Mouse (Mus musculus) MN1 (cell line): ENCODE results near the gene Kdm4d.
"Not testable (repeated sequence)": the region's sequence is repeated elsewhere in the genome, so short reads cannot be mapped to it uniquely, and the experiment has no call there.

Experiments used
- DNase-seq: peaks from one replicate; pipeline ENCODE4 v3.0.0-alpha.2; 2016; ENCODE audit warnings: low spot score

Gene Kdm4d

DNA sequence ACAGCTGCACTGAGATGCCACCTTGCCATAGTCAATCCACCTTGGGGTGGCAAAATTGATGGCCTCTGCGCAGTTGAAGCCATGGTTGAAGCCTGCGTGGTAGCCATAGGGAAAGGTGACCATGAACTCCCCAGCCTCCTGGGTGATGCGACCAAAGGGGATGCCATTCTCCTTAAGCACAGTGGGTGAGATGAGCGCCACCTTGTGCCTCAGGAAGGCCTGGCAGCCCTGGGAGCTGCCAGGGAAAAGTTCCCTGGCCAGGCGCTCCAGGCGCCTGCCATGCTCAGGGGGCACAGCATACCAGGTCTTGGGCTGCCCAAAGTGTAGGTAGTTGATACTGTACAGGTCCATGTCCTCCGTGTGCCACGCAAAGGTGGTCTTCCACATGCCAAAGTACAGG is 49.2 kb downstream of the Kdm4d start:
- not testable (repeated sequence) for DNase-seq

- DNase-seq = not testable (repeated sequence)
Observed at GRCm38 (mm10) chr9:14447086-14447485, 53.2 kb downstream of the Kdm4d start.

GRCm38 (mm10) chr9:14440347-14440746 is 59.9 kb downstream of the Kdm4d start:
- no peak for DNase-seq

- no peak for DNase-seq
Observed at GRCm38 (mm10) chr9:14433252-14433939, 66.9 kb downstream of the Kdm4d start.
